Mouse (Mus musculus) CH12.LX (cell line): ENCODE results near the gene Pip5k1a. TPM values are rescaled to one million over a fixed set of nuclear protein-coding genes. Genes with fewer than 3 reads are reported as not detected.

Experiments used
- DNase-seq: peaks from one replicate; pipeline ENCODE4 v3.0.0-alpha.2; 2013; ENCODE audit errors: extremely low read depth
- H3K27ac ChIP-seq: 2 replicates; pipeline ENCODE4 v1.5.1; 2012; ENCODE audit warnings: low read depth, mild to moderate bottlenecking, control low read depth, moderate library complexity; ENCODE audit not compliant: insufficient read depth
- H3K27me3 ChIP-seq: replicated peaks from 2 replicates; pipeline ENCODE3; 2012; ENCODE audit warnings: inconsistent platforms
- H3K36me3 ChIP-seq, 2 experiments: replicated peaks in 1 of 2; 2 replicates each; pipeline versions ENCODE3 to v1.6.1; 2012; ENCODE audit warnings: inconsistent platforms in 1 of 2, low read length in 1 of 2, mild to moderate bottlenecking in 1 of 2, mixed read lengths in 1 of 2, moderate library complexity in 1 of 2; ENCODE audit not compliant: control insufficient read depth in 1 of 2, insufficient read depth in 1 of 2
- H3K4me1 ChIP-seq, 2 experiments: 2 replicates each; pipeline ENCODE4 v1.6.1; 2012; ENCODE audit warnings: inconsistent platforms in 1 of 2, moderate library complexity in 1 of 2; ENCODE audit not compliant: insufficient read depth in 2 of 2, control insufficient read depth in 1 of 2
- H3K4me2 ChIP-seq: 2 replicates; pipeline ENCODE4 v1.6.1; 2012; ENCODE audit warnings: low read depth, mild to moderate bottlenecking, control low read depth; ENCODE audit not compliant: poor library complexity, insufficient read depth, severe bottlenecking
- H3K4me3 ChIP-seq, 3 experiments: fragments of 150-350 bp in 1 of 3; sonication (generic) in 1 of 3; replicated peaks in 1 of 3; 2 replicates each; pipeline versions ENCODE3 to v1.5.1; 2011 to 2012; ENCODE audit warnings: low read depth in 2 of 3, low read length in 2 of 3, mild to moderate bottlenecking in 2 of 3, moderate library complexity in 2 of 3, control low read depth in 1 of 3, improper control_type of control experiment in 1 of 3, inconsistent platforms in 1 of 3, mixed read lengths in 1 of 3; ENCODE audit not compliant: poor library complexity in 1 of 3
- H3K79me2 ChIP-seq: replicated peaks from 2 replicates; pipeline ENCODE4 v1.6.1; 2012; ENCODE audit warnings: mild to moderate bottlenecking, moderate library complexity; ENCODE audit not compliant: control insufficient read depth, poor library complexity, insufficient read depth, severe bottlenecking; ENCODE audit errors: extremely low read depth
- H3K9ac ChIP-seq: 2 replicates; pipeline ENCODE4 v1.6.1; 2012; ENCODE audit warnings: low read depth, mild to moderate bottlenecking, control low read depth, moderate library complexity; ENCODE audit not compliant: insufficient read depth
- H3K9me3 ChIP-seq: replicated peaks from 2 replicates; pipeline ENCODE3; 2012; ENCODE audit warnings: low read length, inconsistent platforms, mixed read lengths
- CHD1 ChIP-seq: IDR thresholded peaks from 2 replicates; pipeline ENCODE4 v1.6.1; 2012; ENCODE audit warnings: low read depth, low read length, improper control_type of control experiment, inconsistent platforms
- CHD2 ChIP-seq: IDR thresholded peaks from 2 replicates; pipeline ENCODE4 v1.6.1; 2011; ENCODE audit warnings: low read length, improper control_type of control experiment
- CTCF ChIP-seq, 2 experiments: IDR thresholded peaks in 1 of 2; conservative IDR thresholded peaks in 1 of 2; 2 replicates each; pipeline ENCODE4 v1.5.1; 2011 to 2012; ENCODE audit warnings: low read depth in 2 of 2, low read length in 2 of 2, improper control_type of control experiment in 1 of 2, inconsistent platforms in 1 of 2, mild to moderate bottlenecking in 1 of 2, moderate library complexity in 1 of 2
- E2F4 ChIP-seq: IDR thresholded peaks from 2 replicates; pipeline ENCODE4 v1.6.1; 2011; ENCODE audit warnings: low read depth, low read length, improper control_type of control experiment; ENCODE audit not compliant: insufficient replicate concordance
- GABPA ChIP-seq: IDR thresholded peaks from 2 replicates; pipeline ENCODE4 v1.6.1; 2012; ENCODE audit warnings: low read depth, low read length, improper control_type of control experiment, inconsistent platforms; ENCODE audit not compliant: insufficient replicate concordance
- IRF4 ChIP-seq: IDR thresholded peaks from 2 replicates; pipeline ENCODE4 v1.6.1; 2014; ENCODE audit warnings: low read depth, mild to moderate bottlenecking, inconsistent platforms, low read length, improper control_type of control experiment
- KAT2A ChIP-seq: IDR thresholded peaks from 2 replicates; pipeline ENCODE4 v1.6.1; 2012; ENCODE audit warnings: low read length, improper control_type of control experiment, inconsistent platforms; ENCODE audit not compliant: insufficient replicate concordance
- MAX ChIP-seq: IDR thresholded peaks from 2 replicates; pipeline ENCODE4 v1.6.1; 2011; ENCODE audit warnings: low read length, improper control_type of control experiment
- MAZ ChIP-seq: IDR thresholded peaks from 2 replicates; pipeline ENCODE4 v1.6.1; 2012; ENCODE audit warnings: low read depth, mild to moderate bottlenecking, inconsistent platforms, low read length, improper control_type of control experiment, moderate library complexity
- MXI1 ChIP-seq: IDR thresholded peaks from 2 replicates; pipeline ENCODE4 v1.6.1; 2011; ENCODE audit warnings: mild to moderate bottlenecking, low read depth, low read length, improper control_type of control experiment
- NRF1 ChIP-seq: IDR thresholded peaks from 2 replicates; pipeline ENCODE4 v1.6.1; 2014; ENCODE audit warnings: low read depth, mild to moderate bottlenecking, inconsistent platforms, low read length, improper control_type of control experiment, moderate library complexity
- PAX5 ChIP-seq: IDR thresholded peaks from 2 replicates; pipeline ENCODE4 v1.6.1; 2012; ENCODE audit warnings: low read length, inconsistent platforms, mixed read lengths
- SIN3A ChIP-seq: IDR thresholded peaks from 2 replicates; pipeline ENCODE4 v1.6.1; 2012; ENCODE audit warnings: low read length, improper control_type of control experiment, inconsistent platforms
- SMC3 ChIP-seq: IDR thresholded peaks from 2 replicates; pipeline ENCODE4 v1.6.1; 2011; ENCODE audit warnings: low read depth, low read length, improper control_type of control experiment
- TBP ChIP-seq: conservative IDR thresholded peaks from 2 replicates; pipeline ENCODE4 v1.6.1; 2011; ENCODE audit warnings: low read depth, low read length, improper control_type of control experiment
- UBTF ChIP-seq: IDR thresholded peaks from 2 replicates; pipeline ENCODE4 v1.6.1; 2012; ENCODE audit warnings: low read depth, mild to moderate bottlenecking, inconsistent platforms, low read length, improper control_type of control experiment, moderate library complexity
- USF2 ChIP-seq: conservative IDR thresholded peaks from 2 replicates; pipeline ENCODE4 v1.6.1; 2011; ENCODE audit warnings: low read depth, low read length, improper control_type of control experiment
- ZMIZ1 ChIP-seq: IDR thresholded peaks from 2 replicates; pipeline ENCODE4 v1.6.1; 2012; ENCODE audit warnings: low read depth, mild to moderate bottlenecking, inconsistent platforms, low read length, improper control_type of control experiment
- dilution Hi-C: fragments of 300-500 bp; cut with MboI; formaldehyde crosslinking; loops from 2 replicates; pipeline ENCODE4 v1.14.3; 2020; ENCODE audit warnings: low sequenced_read_pairs; ENCODE audit not compliant: extremely low pct_unique_long_range_greater_than_20kb, extremely low pct_ligation_motif_present
- in situ Hi-C: fragments of 300-500 bp; cut with MboI; formaldehyde crosslinking; loops from 3 replicates; pipeline ENCODE4 v1.14.3; 2019; ENCODE audit warnings: low sequenced_read_pairs, low pct_ligation_motif_present, low pct_unique_long_range_greater_than_20kb, mixed read lengths
- polyA plus RNA-seq: library from polyadenylated mRNA; unstranded; fragments of >175 nt; gene quantifications from 2 replicates; pipeline ENCODE4 v1.2.1, GENCODE M21; 2012; ENCODE audit warnings: low read depth; ENCODE audit not compliant: insufficient read length
- total RNA-seq, 2 experiments: library from RNA; depleted of rRNA; stranded (reverse); fragments of 300-350 nt in 1 of 2; fragments of >200 nt in 1 of 2; gene quantifications; 2 replicates each; pipeline ENCODE4 v1.2.3; 2012 to 2014

The Pip5k1a gene
- total and polyA plus RNA-seq, 3 experiments = 21.5 to 35.8 (median 34.1) TPM

GRCm38 (mm10) chr3:95041625-95042024 is 65.1 kb downstream of the Pip5k1a start:
- H3K9me3 ChIP-seq = no peaks in the 10 kb centered on the region
- dilution Hi-C loops = no loop called here
- peaks cover 53% of the 10 kb centered on the region for H3K79me2 ChIP-seq
- TF ChIP-seq MXI1 (no peak), PAX5 (no peak), NRF1 (no peak), MAZ (no peak), TBP (no peak), CHD1 (no peak), SIN3A (no peak; the same call in 1 of the 2 replicates), UBTF (no peak), USF2 (no peak), SMC3 (no peak), IRF4 (no peak), CHD2 (no peak), GABPA (no peak), ZMIZ1 (no peak), E2F4 (no peak), KAT2A (no peak), MAX (no peak)
- in situ Hi-C loops = no loop called here
- DNase-seq = no peak
- peak overlapping the region; percentile 78 for H3K4me2 ChIP-seq
- peaks cover 2 to 17% of the 10 kb centered on the region in 2 experiments; a peak in 3 of 4 replicates for H3K4me1 ChIP-seq
- no peak overlapping the region for H3K27ac ChIP-seq
- H3K4me3 ChIP-seq = peak overlapping the region; percentile 77 to 83 (median 77)
- peak overlapping the region; percentile 94 for H3K9ac ChIP-seq
- H3K36me3 ChIP-seq = peaks cover 13 to 34% of the 10 kb centered on the region in 2 experiments
- H3K27me3 ChIP-seq = no peaks in the 10 kb centered on the region

- TF ChIP-seq CTCF (conservative IDR thresholded peaks at IDR 0.05 in 1 of 2, IDR thresholded peaks at IDR 0.05 in 1 of 2; ENCODE audit: low read depth in 2 of 2, low read length in 2 of 2) (peak in 1 of 2 experiments; percentile 28; a peak in 1 of 4 replicates), GABPA (no peak)
- TF ChIP-seq, all 38 proteins: peak for 1
- in situ Hi-C loops (no loop called here), dilution Hi-C loops (no loop called here)
- H3K4me3 ChIP-seq = no peak overlapping the region
- DNase-seq = no peak
- H3K36me3 ChIP-seq = peaks cover 48 to 71% of the 10 kb centered on the region in 2 experiments
- no peaks in the 10 kb centered on the region for H3K27me3 ChIP-seq
- peaks cover 0 to 15% of the 10 kb centered on the region in 2 experiments; a peak in 2 of 4 replicates for H3K4me1 ChIP-seq
- H3K9ac ChIP-seq = no peak overlapping the region
- no peak overlapping the region for H3K27ac ChIP-seq
- H3K9me3 ChIP-seq = no peaks in the 10 kb centered on the region
- no peaks in the 10 kb centered on the region for H3K79me2 ChIP-seq
- no peak overlapping the region for H3K4me2 ChIP-seq
Observed at GRCm38 (mm10) chr3:95029953-95030352, 76.8 kb downstream of the Pip5k1a start.
